In genomic region chr17:45226486-45226885, GRCm38 (mm10) we compare ENCODE assay signal across 21 mouse cellular contexts.
A peak's percentile ranks its signal among the peaks of the same experiment; 100 is the strongest.
DNase-seq lines count a peak whose midpoint lies in the region; ATAC-seq lines count a peak whose summit lies in the region.
"Had no signal": no experiment of that assay in that cellular context is flagged by ENCODE, and none has a peak within 500 bp of the region (broad histone marks: within the 10 kb centered on the region; RNA-seq: fewer than 3 reads in every experiment).

No protein-coding gene starts in this region.

- DNase-seq in midbrain, embryonic 10.5 days (ENCODE audit: low spot score): no peak
- DNase-seq in midbrain, embryonic 11.5 days (ENCODE audit: low spot score, missing footprints): no peak
- no peak for DNase-seq in limb, embryonic 10.5 days (ENCODE audit: low spot score)
- peak; percentile 36 to 37 for DNase-seq in thymus, postnatal 10 days (ENCODE audit: low spot score in 2 of 2)
- peak; percentile 54 for DNase-seq in thymus, postnatal 4 days
- no peak for DNase-seq in ovary, postnatal 36 days (ENCODE audit: low spot score)
- no peak for DNase-seq in cerebellum, postnatal 14 days
- no peak for DNase-seq in cerebellum, adult 8-10 months
- DNase-seq: adrenal gland, adult 2 months; adrenal gland, postnatal 25 days; cerebellum, adult 18-20 months; cerebellum, postnatal 25 days; gastrocnemius, postnatal 10 days; heart, adult 2 months had no signal

- H3K36me3 ChIP-seq in midbrain, embryonic 10.5 days: no peaks in the 10 kb centered on the region
- H3K36me3 ChIP-seq in midbrain, embryonic 11.5 days (ENCODE audit: control insufficient read depth, insufficient read depth, low read length): no peaks in the 10 kb centered on the region
- H3K36me3 ChIP-seq in limb, embryonic 10.5 days: no peaks in the 10 kb centered on the region
- H3K36me3 ChIP-seq: embryonic facial prominence, embryonic 15.5 days; heart, embryonic 15.5 days; hindbrain, embryonic 12.5 days had no signal

- H3K27me3 ChIP-seq in midbrain, embryonic 10.5 days (ENCODE audit: low read depth, poor library complexity, severe bottlenecking): no peaks in the 10 kb centered on the region
- H3K27me3 ChIP-seq in midbrain, embryonic 11.5 days (ENCODE audit: control insufficient read depth, insufficient read depth, low read length): no peaks in the 10 kb centered on the region; the same call in 1 of the 2 replicates
- H3K27me3 ChIP-seq in limb, embryonic 10.5 days (ENCODE audit: low read depth, poor library complexity, severe bottlenecking): no peaks in the 10 kb centered on the region
- H3K27me3 ChIP-seq: hindbrain, embryonic 12.5 days had no signal

- ATAC-seq in midbrain, embryonic 11.5 days (ENCODE audit: low FRiP score): no peak
- ATAC-seq: forebrain, embryonic 16.5 days; hindbrain, embryonic 16.5 days had no signal

- H3K9ac ChIP-seq in midbrain, embryonic 11.5 days (ENCODE audit: low read length): no peak overlapping the region
- H3K9ac ChIP-seq: embryonic facial prominence, embryonic 15.5 days; heart, embryonic 15.5 days; hindbrain, embryonic 12.5 days had no signal

- no peaks in the 10 kb centered on the region for H3K9me3 ChIP-seq in midbrain, embryonic 10.5 days (replicated peaks)
- no peaks in the 10 kb centered on the region for H3K9me3 ChIP-seq in midbrain, embryonic 11.5 days (ENCODE audit: control insufficient read depth, low read length)
- H3K9me3 ChIP-seq in limb, embryonic 10.5 days (replicated peaks): no peaks in the 10 kb centered on the region
- H3K9me3 ChIP-seq: embryonic facial prominence, embryonic 15.5 days; heart, embryonic 15.5 days; hindbrain, embryonic 12.5 days had no signal

- WGBS in midbrain, embryonic 10.5 days: 39% methylated on average over 6 of the region's 6 CpGs
- 40% methylated on average over 6 of the region's 6 CpGs for WGBS in midbrain, embryonic 11.5 days
- 48% methylated on average over 6 of the region's 6 CpGs for WGBS in limb, embryonic 10.5 days

- peaks cover 45% of the 10 kb centered on the region for H3K4me1 ChIP-seq in midbrain, embryonic 10.5 days
- peaks cover 12% of the 10 kb centered on the region for H3K4me1 ChIP-seq in midbrain, embryonic 11.5 days (ENCODE audit: control insufficient read depth, insufficient read depth, low read length)
- H3K4me1 ChIP-seq in limb, embryonic 10.5 days: peaks cover 40% of the 10 kb centered on the region

- no peak overlapping the region for H3K4me3 ChIP-seq in midbrain, embryonic 10.5 days
- H3K4me3 ChIP-seq in midbrain, embryonic 11.5 days (ENCODE audit: low read depth, low read length): no peak overlapping the region
- no peak overlapping the region for H3K4me3 ChIP-seq in limb, embryonic 10.5 days
- H3K4me3 ChIP-seq: embryonic facial prominence, embryonic 15.5 days; erythroblast, embryonic 14.5 days; heart, adult 2 months; heart, embryonic 15.5 days; hindbrain, embryonic 12.5 days had no signal

- H3K27ac ChIP-seq in midbrain, embryonic 10.5 days (replicated peaks): peak overlapping the region; percentile 47
- H3K27ac ChIP-seq in midbrain, embryonic 11.5 days (ENCODE audit: low read depth, low read length): no peak overlapping the region
- peak overlapping the region; percentile 59 for H3K27ac ChIP-seq in limb, embryonic 10.5 days
- H3K27ac ChIP-seq: embryonic facial prominence, embryonic 15.5 days; heart, adult 2 months; hindbrain, embryonic 12.5 days had no signal

- no peak overlapping the region for H3K4me2 ChIP-seq in midbrain, embryonic 11.5 days
- H3K4me2 ChIP-seq: embryonic facial prominence, embryonic 15.5 days; heart, embryonic 11.5 days; heart, embryonic 15.5 days; hindbrain, embryonic 12.5 days had no signal

Comparison
In these comparisons a context has a peak if more than half of its experiments do, and no peak if none do; other contexts are left out.
1. DNase-seq: peak in thymus, postnatal 10 days (2 of 2) and thymus, postnatal 4 days (single experiment); none in midbrain, embryonic 10.5 days (single experiment), midbrain, embryonic 11.5 days (single experiment), limb, embryonic 10.5 days (single experiment), ovary, postnatal 36 days (single experiment), cerebellum, postnatal 14 days (0 of 2) and cerebellum, adult 8-10 months (single experiment).